Mouse (Mus musculus) cortical plate, adult 2 months (tissue): ENCODE data around the gene Kctd21.

ENCODE experiments used
- CTCF ChIP-seq: fragments of 200-500 bp; IDR thresholded peaks from 2 replicates; pipeline ENCODE4 v1.5.1; 2011; ENCODE audit warnings: mild to moderate bottlenecking, control low read depth, low read length; ENCODE audit not compliant: insufficient read depth; ENCODE audit errors: extremely low read depth
- POLR2A ChIP-seq: fragments of 200-500 bp; IDR thresholded peaks from 2 replicates; pipeline ENCODE4 v1.6.1; 2011; ENCODE audit warnings: mild to moderate bottlenecking, low read length, control low read depth; ENCODE audit not compliant: insufficient read depth; ENCODE audit errors: extremely low read depth

GRCm38 (mm10) chr7:97327376-97327775 is 4.8 kb upstream of the Kctd21 start:
- TF ChIP-seq POLR2A (no peak), CTCF (no peak)
